Mouse (Mus musculus) heart, embryonic 15.5 days (tissue): ENCODE measurements around the gene Adprhl2. TPM values are rescaled to one million over a fixed set of nuclear protein-coding genes. Genes with fewer than 3 reads are reported as not detected.
A peak's percentile ranks its signal among the peaks of the same experiment; 100 is the strongest.

Experiments
- ATAC-seq: fragments of 200-750 bp; cut with Nextera tagmentation; replicated peaks from 2 replicates; pipeline ENCODE4 v1.8.0; 2017; ENCODE audit warnings: low read depth, moderate TSS enrichment; ENCODE audit not compliant: insufficient number of reproducible peaks, insufficient read depth, low FRiP score
- H3K27ac ChIP-seq: fragments of 300-500 bp; sonication (generic); 2 replicates; pipeline ENCODE4 v1.5.1; 2015; ENCODE audit warnings: mild to moderate bottlenecking, inconsistent platforms
- H3K27me3 ChIP-seq: fragments of 300-500 bp; sonication (generic); 2 replicates; pipeline ENCODE4 v1.6.1; 2015; ENCODE audit warnings: inconsistent platforms
- H3K36me3 ChIP-seq: fragments of 300-500 bp; sonication (generic); 2 replicates; pipeline ENCODE4 v1.6.1; 2015; ENCODE audit warnings: mild to moderate bottlenecking, inconsistent platforms
- H3K4me1 ChIP-seq: fragments of 300-500 bp; sonication (generic); replicated peaks from 2 replicates; pipeline ENCODE4 v1.6.1; 2015; ENCODE audit warnings: inconsistent platforms
- H3K4me2 ChIP-seq: fragments of 300-500 bp; sonication (generic); 2 replicates; pipeline ENCODE4 v1.6.1; 2015; ENCODE audit warnings: inconsistent platforms, mild to moderate bottlenecking, moderate library complexity
- H3K4me3 ChIP-seq: fragments of 300-500 bp; sonication (generic); 2 replicates; pipeline ENCODE4 v1.5.1; 2015; ENCODE audit warnings: mild to moderate bottlenecking, inconsistent platforms
- H3K9ac ChIP-seq: fragments of 300-500 bp; sonication (generic); 2 replicates; pipeline ENCODE4 v1.6.1; 2015; ENCODE audit warnings: mild to moderate bottlenecking, inconsistent platforms
- H3K9me3 ChIP-seq: fragments of 300-500 bp; sonication (generic); replicated peaks from 2 replicates; pipeline ENCODE4 v1.6.1; 2016; ENCODE audit warnings: inconsistent platforms
- WGBS: fragments of 180-500 bp; shearing (Covaris S2); methylation state at CpG from one replicate; pipeline ENCODE4 v1.1.7; 2015; ENCODE audit warnings: mixed read lengths; 5-methylcytosine and 5-hydroxymethylcytosine counted together
- polyA plus RNA-seq: library from polyadenylated mRNA; unstranded; fragments of >200 nt; fragmentation: Nextera tagmentation; extraction: Ambion mirVana; gene quantifications from 2 replicates; pipeline ENCODE4 v1.2.1, GENCODE M21; 2015

Adprhl2 gene
- polyA plus RNA-seq, 1 experiment from 2014 or later = 30.4 TPM

GRCm38 (mm10) chr4:126321854-126322511, 480 bp upstream of the Adprhl2 start:
- Histone ChIP-seq H3K27me3 (peaks cover 29% of the 10 kb centered on the region), H3K4me2 (peak overlapping the region; percentile 91), H3K36me3 (peaks cover 14% of the 10 kb centered on the region), H3K9me3 (no peaks in the 10 kb centered on the region), H3K4me3 (peak overlapping the region; percentile 98), H3K9ac (peak overlapping the region; percentile 44), H3K27ac (no peak overlapping the region), H3K4me1 (peaks cover 30% of the 10 kb centered on the region)
- 50% methylated on average over 28 of the region's 28 CpGs for WGBS
- no peak for ATAC-seq

DNA sequence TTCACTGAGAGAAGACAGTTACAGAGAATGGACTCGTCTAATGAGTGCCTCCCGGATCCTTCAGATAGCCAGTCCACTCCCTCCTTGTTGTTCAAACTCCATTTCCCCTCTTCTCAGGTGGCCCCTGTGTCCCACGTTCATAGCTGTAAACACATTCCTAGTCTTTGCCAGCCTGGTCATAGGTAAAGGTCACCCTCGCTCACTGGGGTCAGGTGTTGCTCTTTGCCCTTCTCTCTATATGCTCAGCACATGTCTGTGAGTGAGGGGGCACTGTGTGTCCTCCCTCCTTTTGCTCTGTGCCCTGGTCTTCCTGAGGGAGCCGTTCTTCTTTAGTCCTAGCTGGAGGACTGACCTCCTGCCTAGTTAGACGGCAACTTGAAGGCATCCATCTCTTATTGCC, 1.7 kb downstream of the Adprhl2 start:
- Histone ChIP-seq H3K27ac (no peak overlapping the region), H3K9me3 (no peaks in the 10 kb centered on the region), H3K4me2 (no peak overlapping the region), H3K9ac (no peak overlapping the region), H3K4me1 (peaks cover 33% of the 10 kb centered on the region), H3K27me3 (peaks cover 18% of the 10 kb centered on the region), H3K4me3 (no peak overlapping the region), H3K36me3 (peaks cover 25% of the 10 kb centered on the region)
- ATAC-seq = no peak
- 88% methylated on average over 6 of the region's 6 CpGs for WGBS

DNA sequence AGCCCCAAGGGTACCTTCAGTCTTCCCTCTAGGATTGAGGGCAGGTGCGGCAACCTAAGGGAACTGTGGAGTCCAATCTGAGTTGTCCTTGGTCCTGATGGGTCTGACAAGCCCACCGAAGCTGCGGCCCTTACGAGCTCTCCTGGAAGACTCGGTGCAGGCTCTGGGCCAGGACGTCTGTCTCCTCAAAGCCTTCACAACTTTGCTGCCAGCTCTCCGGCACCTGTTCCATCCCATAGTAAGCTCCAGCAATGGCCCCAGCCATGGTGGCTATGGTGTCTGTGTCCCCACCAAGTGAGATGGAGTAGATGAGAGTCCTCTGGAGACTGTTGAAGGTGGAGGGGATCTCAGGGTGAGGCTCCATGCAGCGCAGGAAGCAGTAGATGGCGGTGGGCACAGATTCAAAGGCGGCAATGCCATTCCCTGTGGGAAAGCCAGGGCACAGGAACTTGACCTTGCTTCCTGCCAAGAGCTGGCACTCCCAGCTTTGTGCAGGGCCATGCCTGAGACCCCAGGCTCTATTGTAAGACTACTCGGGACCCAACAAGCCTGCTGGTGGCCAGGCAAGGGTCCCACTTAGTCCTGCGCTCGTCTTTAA, 5.0 kb downstream of the Adprhl2 start:
- WGBS = 88% methylated on average over 13 of the region's 13 CpGs
- no peaks in the 10 kb centered on the region for H3K27me3 ChIP-seq

GRCm38 (mm10) chr4:126315931-126316330, 5.6 kb downstream of the Adprhl2 start:
- H3K4me3 ChIP-seq = no peak overlapping the region
- peaks cover 33% of the 10 kb centered on the region for H3K4me1 ChIP-seq
- H3K4me2 ChIP-seq = no peak overlapping the region
- H3K36me3 ChIP-seq = peaks cover 25% of the 10 kb centered on the region
- no peak overlapping the region for H3K9ac ChIP-seq
- no peaks in the 10 kb centered on the region for H3K9me3 ChIP-seq
- no peak overlapping the region for H3K27ac ChIP-seq
- H3K27me3 ChIP-seq = no peaks in the 10 kb centered on the region
- WGBS = 32% methylated on average over 5 of the region's 5 CpGs
- no peak for ATAC-seq

More for the DNA sequence above, 5.0 kb downstream of the Adprhl2 start:
- H3K36me3 ChIP-seq = peaks cover 25% of the 10 kb centered on the region
- H3K4me2 ChIP-seq = no peak overlapping the region
- H3K4me3 ChIP-seq = no peak overlapping the region
- H3K27ac ChIP-seq = no peak overlapping the region
- peaks cover 33% of the 10 kb centered on the region for H3K4me1 ChIP-seq
- H3K9ac ChIP-seq = no peak overlapping the region
- no peak for ATAC-seq
- no peaks in the 10 kb centered on the region for H3K9me3 ChIP-seq

GRCm38 (mm10) chr4:126314393-126314792, 7.1 kb downstream of the Adprhl2 start:
- H3K27ac ChIP-seq = 0 out of 2 replicates have a peak overlapping the region, but pooled peaks have one; percentile 1
- H3K4me1 ChIP-seq = peaks cover 26% of the 10 kb centered on the region
- no peaks in the 10 kb centered on the region for H3K9me3 ChIP-seq
- no peak for ATAC-seq
- H3K4me2 ChIP-seq = no peak overlapping the region
- H3K27me3 ChIP-seq = peaks cover 4% of the 10 kb centered on the region
- H3K4me3 ChIP-seq = no peak overlapping the region
- 57% methylated on average over 10 of the region's 10 CpGs for WGBS
- H3K9ac ChIP-seq = no peak overlapping the region
- peaks cover 25% of the 10 kb centered on the region for H3K36me3 ChIP-seq

DNA sequence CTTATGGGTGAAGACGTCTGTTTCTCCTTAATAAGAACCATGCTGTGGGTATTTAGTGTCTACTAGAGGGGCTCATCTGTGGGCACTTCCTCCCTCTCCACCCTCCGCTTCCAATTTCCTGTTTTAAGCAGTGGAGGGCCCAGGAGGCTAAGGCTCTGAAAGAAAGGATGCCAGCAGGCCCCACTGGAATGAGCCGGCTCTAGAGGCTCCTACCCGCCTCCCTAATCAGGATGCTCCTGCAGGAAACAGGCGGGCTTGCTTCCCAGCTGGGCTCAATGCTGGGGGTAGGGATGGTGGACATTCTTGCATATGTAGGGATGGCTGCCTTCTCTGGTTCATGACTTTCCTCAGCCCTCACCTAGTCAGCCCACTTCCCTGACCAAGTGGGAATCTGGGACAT, 8.3 kb downstream of the Adprhl2 start:
- no peak for ATAC-seq
- peaks cover 24% of the 10 kb centered on the region for H3K36me3 ChIP-seq
- peaks cover 5% of the 10 kb centered on the region for H3K27me3 ChIP-seq
- no peak overlapping the region for H3K4me3 ChIP-seq
- H3K9me3 ChIP-seq = no peaks in the 10 kb centered on the region
- WGBS = 56% methylated on average over 5 of the region's 5 CpGs
- no peak overlapping the region for H3K4me2 ChIP-seq
- H3K27ac ChIP-seq = no peak overlapping the region
- no peak overlapping the region for H3K9ac ChIP-seq
- H3K4me1 ChIP-seq = peaks cover 29% of the 10 kb centered on the region

DNA sequence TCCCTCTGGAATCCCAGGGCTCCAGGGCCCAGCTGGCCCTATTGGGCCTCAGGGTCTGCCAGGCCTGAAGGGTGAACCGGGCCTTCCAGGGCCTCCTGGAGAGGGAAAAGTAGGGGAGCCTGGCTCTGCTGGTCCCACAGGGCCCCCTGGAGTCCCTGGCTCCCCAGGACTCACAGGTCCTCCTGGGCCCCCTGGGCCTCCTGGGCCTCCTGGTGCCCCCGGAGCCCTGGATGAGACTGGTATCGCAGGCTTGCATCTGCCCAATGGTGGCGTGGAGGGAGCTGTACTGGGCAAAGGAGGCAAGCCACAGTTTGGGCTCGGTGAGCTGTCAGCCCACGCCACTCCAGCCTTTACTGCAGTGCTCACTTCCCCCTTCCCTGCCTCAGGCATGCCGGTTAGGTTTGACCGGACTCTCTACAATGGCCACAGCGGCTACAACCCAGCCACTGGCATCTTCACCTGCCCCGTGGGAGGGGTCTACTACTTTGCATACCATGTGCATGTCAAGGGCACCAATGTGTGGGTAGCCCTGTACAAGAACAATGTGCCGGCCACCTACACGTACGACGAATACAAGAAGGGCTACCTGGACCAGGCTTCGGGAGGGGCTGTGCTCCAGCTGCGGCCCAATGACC, 9.8 kb downstream of the Adprhl2 start:
- Histone ChIP-seq H3K9ac (no peak overlapping the region), H3K4me3 (no peak overlapping the region), H3K9me3 (no peaks in the 10 kb centered on the region), H3K36me3 (peaks cover 9% of the 10 kb centered on the region), H3K27ac (no peak overlapping the region), H3K4me2 (no peak overlapping the region), H3K4me1 (peaks cover 29% of the 10 kb centered on the region), H3K27me3 (peaks cover 5% of the 10 kb centered on the region)
- no peak for ATAC-seq
- 88% methylated on average over 16 of the region's 16 CpGs for WGBS

DNA sequence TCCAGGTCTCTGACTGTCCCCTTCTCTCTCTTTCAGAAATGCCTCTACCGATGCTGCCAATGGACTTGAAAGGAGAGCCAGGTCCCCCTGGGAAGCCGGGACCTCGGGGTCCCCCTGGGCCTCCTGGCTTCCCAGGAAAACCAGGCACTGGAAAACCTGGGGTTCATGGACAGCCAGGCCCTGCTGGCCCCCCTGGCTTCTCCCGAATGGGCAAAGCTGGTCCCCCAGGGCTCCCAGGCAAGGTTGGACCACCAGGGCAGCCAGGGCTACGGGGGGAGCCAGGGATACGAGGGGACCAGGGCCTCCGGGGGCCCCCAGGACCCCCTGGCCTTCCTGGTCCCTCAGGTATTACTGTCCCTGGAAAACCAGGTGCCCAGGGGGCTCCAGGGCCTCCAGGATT, 11.2 kb downstream of the Adprhl2 start:
- H3K4me2 ChIP-seq = no peak overlapping the region
- no peaks in the 10 kb centered on the region for H3K9me3 ChIP-seq
- WGBS = 73% methylated on average over 7 of the region's 7 CpGs
- H3K27me3 ChIP-seq = peaks cover 5% of the 10 kb centered on the region
- no peak overlapping the region for H3K27ac ChIP-seq
- H3K36me3 ChIP-seq = no peaks in the 10 kb centered on the region; the same call in 1 of the 2 replicates
- no peak overlapping the region for H3K9ac ChIP-seq
- peaks cover 18% of the 10 kb centered on the region for H3K4me1 ChIP-seq
- ATAC-seq = no peak
- H3K4me3 ChIP-seq = no peak overlapping the region

DNA sequence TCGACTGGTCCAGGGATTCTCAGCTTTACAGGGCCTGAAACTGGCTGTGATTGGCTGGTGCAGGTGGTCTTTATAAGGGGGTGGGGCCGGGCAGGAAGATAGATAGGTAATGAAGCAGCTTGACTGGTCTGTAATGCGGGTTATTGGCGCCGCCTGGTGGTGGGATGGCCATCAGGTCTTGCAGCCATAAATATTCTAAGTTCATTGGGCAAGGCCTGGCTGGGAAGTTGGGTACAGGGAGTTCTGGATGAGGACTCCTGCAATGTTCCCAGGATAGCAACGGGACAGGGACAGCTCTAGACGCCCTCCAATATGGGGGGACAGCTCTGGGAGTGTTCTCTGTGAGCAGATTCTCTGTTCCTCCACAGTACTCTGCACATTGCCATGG, 11.6 kb downstream of the Adprhl2 start:
- 2% methylated on average over 7 of the region's 7 CpGs for WGBS
- Histone ChIP-seq H3K9ac (0 out of 2 replicates have a peak overlapping the region, but pooled peaks have one; percentile 14), H3K9me3 (no peaks in the 10 kb centered on the region), H3K4me1 (peaks cover 18% of the 10 kb centered on the region), H3K36me3 (no peaks in the 10 kb centered on the region), H3K27ac (no peak overlapping the region), H3K4me2 (peak overlapping the region; percentile 52), H3K4me3 (peak overlapping the region; percentile 13), H3K27me3 (peaks cover 5% of the 10 kb centered on the region)
- ATAC-seq = peak; percentile 56

DNA sequence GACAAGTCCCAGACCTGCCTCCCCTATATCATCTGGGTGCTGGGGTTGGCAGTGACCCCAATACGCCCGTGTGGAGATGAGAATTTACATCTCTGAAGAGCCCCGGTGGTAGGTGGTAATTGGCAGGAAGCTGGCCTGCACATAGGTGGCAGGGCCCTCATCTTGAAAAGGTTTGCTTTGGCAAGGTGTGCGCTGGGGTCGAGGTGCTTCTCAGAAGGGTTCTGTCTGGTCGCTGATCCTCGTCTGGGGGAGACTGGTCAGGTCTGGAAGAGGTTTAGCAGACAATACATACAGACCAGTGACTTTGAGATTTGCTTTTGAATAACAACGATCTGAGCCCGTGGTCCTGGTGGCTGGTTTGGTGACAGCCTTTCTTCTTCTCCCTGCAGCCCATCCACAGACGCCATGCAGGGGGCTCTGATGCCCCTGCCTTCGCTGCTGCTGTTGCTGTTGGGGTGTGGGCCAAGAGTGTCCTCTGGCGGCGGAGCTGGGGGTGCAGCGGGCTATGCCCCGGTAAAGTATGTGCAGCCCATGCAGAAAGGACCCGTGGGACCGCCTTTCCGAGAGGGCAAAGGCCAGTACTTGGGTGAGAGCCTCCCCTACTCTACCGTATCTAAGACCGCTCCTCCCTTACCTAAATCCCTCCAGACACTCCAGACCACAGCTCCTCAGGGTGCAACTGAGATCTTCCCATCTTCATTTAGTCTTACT, 12.1 kb downstream of the Adprhl2 start:
- Histone ChIP-seq H3K4me2 (peak overlapping the region; percentile 52), H3K4me1 (peaks cover 13% of the 10 kb centered on the region), H3K9ac (0 out of 2 replicates have a peak overlapping the region, but pooled peaks have one; percentile 14), H3K27ac (no peak overlapping the region), H3K4me3 (peak overlapping the region; percentile 13), H3K9me3 (no peaks in the 10 kb centered on the region), H3K27me3 (peaks cover 5% of the 10 kb centered on the region), H3K36me3 (no peaks in the 10 kb centered on the region)
- ATAC-seq = no peak; the same call in 1 of the 2 replicates
- 16% methylated on average over 20 of the region's 20 CpGs for WGBS

DNA sequence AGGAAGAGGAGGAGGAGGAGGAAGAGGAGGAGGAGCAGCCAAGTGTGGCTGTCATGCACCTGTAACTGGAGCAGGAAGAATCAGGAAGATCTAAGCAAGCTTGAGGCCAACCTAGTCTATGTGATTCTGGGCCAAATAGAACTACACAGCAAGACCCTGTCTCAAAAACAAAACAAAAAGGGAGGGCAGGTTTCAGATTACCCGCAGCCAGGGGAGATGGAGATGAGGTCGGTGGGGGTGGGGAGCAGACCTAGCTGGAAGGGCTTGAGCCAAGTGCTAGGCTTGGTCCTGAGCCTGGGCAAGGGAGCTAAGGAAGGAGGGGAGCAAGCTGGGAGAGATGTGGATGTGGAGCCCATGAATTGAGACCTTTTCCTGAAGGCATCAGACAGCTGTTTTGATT, 14.7 kb downstream of the Adprhl2 start:
- H3K27ac ChIP-seq = no peak overlapping the region
- no peaks in the 10 kb centered on the region for H3K36me3 ChIP-seq
- ATAC-seq = no peak
- H3K4me1 ChIP-seq = peaks cover 12% of the 10 kb centered on the region
- H3K4me2 ChIP-seq = no peak overlapping the region
- no peak overlapping the region for H3K9ac ChIP-seq
- no peaks in the 10 kb centered on the region for H3K9me3 ChIP-seq
- no peak overlapping the region for H3K4me3 ChIP-seq
- H3K27me3 ChIP-seq = peaks cover 20% of the 10 kb centered on the region
- 13% methylated on average over 2 of the region's 2 CpGs for WGBS
